Mouse (Mus musculus) spleen, adult 10 weeks (tissue): ENCODE results near the gene Hist1h2ao. TPM values are rescaled to one million over a fixed set of nuclear protein-coding genes. Genes with fewer than 3 reads are reported as not detected.

Experiments used
- polyA plus RNA-seq: library from polyadenylated mRNA; stranded (reverse); fragments of 350-450 nt; fragmentation: Illumina TruSeq; extraction: RNeasy Lipid Tissue Mini Kit (QIAGEN cat#74804); gene quantifications from one replicate; pipeline ENCODE4 v1.2.3, GENCODE M21; 2015; ENCODE audit warnings: low replicate concordance; ENCODE audit not compliant: insufficient read depth

The Hist1h2ao gene
- not detected for polyA plus RNA-seq

GRCm38 (mm10) chr13:21810073-21810472 is at the start of gene Hist1h2ao, which contains the start of gene Hist1h2bq:
Hist1h2ao (plus strand) TSS chr13:21810465.
Hist1h2bq (minus strand) TSS chr13:21810197.

DNA sequence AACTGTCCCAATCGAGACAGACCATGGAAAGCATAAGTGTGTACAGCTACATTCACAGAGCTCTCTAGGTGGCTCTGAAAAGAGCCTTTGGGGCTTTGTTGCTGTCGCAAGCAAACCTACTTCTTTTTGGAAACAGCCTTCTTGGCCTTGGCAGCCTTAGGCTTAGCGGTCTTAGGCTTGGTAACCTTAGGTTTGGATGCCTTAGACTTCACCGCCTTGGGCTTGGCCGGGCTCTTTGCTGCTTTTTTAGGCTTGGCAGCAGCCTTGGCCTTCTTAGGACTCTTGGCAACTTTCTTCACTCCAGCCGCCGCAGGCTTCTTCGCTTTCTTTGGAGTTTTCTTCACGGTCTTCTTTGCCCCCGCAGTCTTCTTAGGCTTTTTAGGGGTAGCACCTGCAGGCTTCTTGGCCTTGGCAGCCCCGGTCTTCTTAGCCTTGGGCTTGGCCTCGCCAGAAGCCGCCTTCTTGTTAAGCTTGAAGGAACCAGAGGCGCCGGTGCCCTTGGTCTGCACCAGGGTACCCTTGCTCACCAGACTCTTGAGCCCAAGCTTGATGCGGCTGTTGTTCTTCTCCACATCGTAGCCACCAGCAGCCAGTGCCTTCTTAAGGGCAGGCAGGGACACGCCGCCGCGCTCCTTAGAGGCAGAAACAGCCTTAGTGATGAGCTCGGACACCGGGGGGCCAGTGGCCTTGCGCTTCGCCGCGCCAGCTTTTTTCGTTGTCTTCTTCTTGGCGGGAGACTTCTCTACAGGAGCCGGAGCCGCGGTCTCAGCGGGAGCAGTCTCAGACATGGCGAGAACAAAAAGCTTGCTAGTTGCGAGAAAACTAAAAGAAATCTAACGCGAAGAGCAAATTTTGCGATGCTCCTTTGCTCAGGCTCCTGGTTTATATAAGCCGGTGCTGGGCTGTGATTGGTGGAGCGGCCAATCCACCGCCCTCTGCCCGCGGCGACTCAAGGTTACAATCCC is 30.2 kb upstream of the Hist1h2ao start, which contains the start of gene Hist1h1b:
Gene Hist1h1b, minus strand, starts transcription at position 859 of the 965 bp plus-strand sequence.

GRCm38 (mm10) chr13:21783255-21783617 is 27.0 kb upstream of the Hist1h2ao start, which contains the start of gene Hist1h3i:
Hist1h3i (minus strand) TSS chr13:21783370.

GRCm38 (mm10) chr13:21786899-21787629 is 23.2 kb upstream of the Hist1h2ao start, which contains the start of the genes Hist1h2an and Hist1h2bp:
Hist1h2an (minus strand) TSS chr13:21787218.
Hist1h2bp (plus strand) TSS chr13:21787461.

GRCm38 (mm10) chr13:21811539-21811938 is 1.3 kb downstream of the Hist1h2ao start, which contains the start of gene Hist1h4m:
Hist1h4m (plus strand) TSS chr13:21811746.

GRCm38 (mm10) chr13:21831418-21832394 is 21.4 kb downstream of the Hist1h2ao start, which contains the start of gene Hist1h4n:
Hist1h4n (minus strand) TSS chr13:21832196.

DNA sequence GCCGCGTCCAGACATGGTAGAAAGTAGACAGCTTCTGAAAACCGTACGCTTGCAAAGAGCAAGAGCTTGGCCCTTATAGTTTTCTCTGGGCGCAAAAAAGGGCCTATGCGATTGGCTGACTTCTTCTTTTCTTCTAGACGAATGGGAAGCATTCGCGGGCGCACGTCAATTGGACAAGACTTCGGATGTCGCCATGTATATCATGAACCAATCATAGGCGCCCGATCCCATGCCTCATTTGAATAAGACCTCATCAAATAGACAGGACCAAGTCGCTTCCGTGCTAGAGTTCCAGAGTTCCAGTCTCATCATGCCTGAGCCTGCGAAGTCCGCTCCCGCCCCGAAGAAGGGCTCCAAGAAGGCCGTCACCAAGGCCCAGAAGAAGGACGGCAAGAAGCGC is 23.2 kb downstream of the Hist1h2ao start, which contains the start of the genes Hist1h2ap and Hist1h2br:
Gene Hist1h2ap, minus strand, starts transcription at position 47 of the 400 bp plus-strand sequence.
Gene Hist1h2br, plus strand, starts transcription at position 283 of the 400 bp plus-strand sequence.

Other genes with a start within 250 kb of the Hist1h2ao start
- gene Olfr1364, start 228.7 kb upstream of the Hist1h2ao start, polyA plus RNA-seq: not detected
- not detected for gene Olfr1362, start 196.4 kb upstream of the Hist1h2ao start, polyA plus RNA-seq
- gene Olfr11, start 167.9 kb upstream of the Hist1h2ao start, polyA plus RNA-seq: not detected
- not detected for gene Olfr1361, start 147.1 kb upstream of the Hist1h2ao start, polyA plus RNA-seq
- gene Olfr1360, start 133.1 kb upstream of the Hist1h2ao start, polyA plus RNA-seq: not detected
- gene Olfr1359, start 112.4 kb upstream of the Hist1h2ao start, polyA plus RNA-seq: not detected
- not detected for gene Hist1h2bl, start 94.3 kb upstream of the Hist1h2ao start, polyA plus RNA-seq
- not detected for gene Hist1h2ai, start 94.0 kb upstream of the Hist1h2ao start, polyA plus RNA-seq
- gene Hist1h3h, start 92.8 kb upstream of the Hist1h2ao start, polyA plus RNA-seq: not detected
- gene Hist1h2bm, start 88.4 kb upstream of the Hist1h2ao start, polyA plus RNA-seq: not detected
- gene Hist1h4j, start 75.4 kb upstream of the Hist1h2ao start, polyA plus RNA-seq: not detected
- not detected for gene Hist1h4k, start 60.0 kb upstream of the Hist1h2ao start, polyA plus RNA-seq
- gene Hist1h2ak, start 56.6 kb upstream of the Hist1h2ao start, polyA plus RNA-seq: not detected
- gene Hist1h2bn, start 56.3 kb upstream of the Hist1h2ao start, polyA plus RNA-seq: not detected
- gene Hist1h1b, start 29.8 kb upstream of the Hist1h2ao start, polyA plus RNA-seq: not detected
- not detected for gene Hist1h3i, start 27.1 kb upstream of the Hist1h2ao start, polyA plus RNA-seq
- not detected for gene Hist1h2an, start 23.2 kb upstream of the Hist1h2ao start, polyA plus RNA-seq
- not detected for gene Hist1h2bp, start 23.0 kb upstream of the Hist1h2ao start, polyA plus RNA-seq
- gene Hist1h2bq, start 268 bp upstream of the Hist1h2ao start, polyA plus RNA-seq: 1.1 TPM
- gene Hist1h4m, start 1.3 kb downstream of the Hist1h2ao start, polyA plus RNA-seq: not detected
- not detected for gene Hist1h4n, start 21.7 kb downstream of the Hist1h2ao start, polyA plus RNA-seq
- not detected for gene Hist1h2ap, start 23.0 kb downstream of the Hist1h2ao start, polyA plus RNA-seq
- 0.81 TPM for gene Hist1h2br, start 23.3 kb downstream of the Hist1h2ao start, polyA plus RNA-seq
- gene Zfp184, start 134.6 kb downstream of the Hist1h2ao start, polyA plus RNA-seq: 1.2 TPM
- not detected for gene Pom121l2, start 170.7 kb downstream of the Hist1h2ao start, polyA plus RNA-seq
- 1.6 TPM for gene Prss16, start 199.3 kb downstream of the Hist1h2ao start, polyA plus RNA-seq
- not detected for gene Hist1h2ah, start 225.1 kb downstream of the Hist1h2ao start, polyA plus RNA-seq
- not detected for gene Hist1h2bk, start 225.4 kb downstream of the Hist1h2ao start, polyA plus RNA-seq
- 7.6 TPM for gene Hist1h4i, start 230.9 kb downstream of the Hist1h2ao start, polyA plus RNA-seq
- not detected for gene Hist1h2ag, start 232.5 kb downstream of the Hist1h2ao start, polyA plus RNA-seq
- gene Hist1h2bj, start 232.7 kb downstream of the Hist1h2ao start, polyA plus RNA-seq: not detected